Mouse (Mus musculus): Measurements from ENCODE around the gene Mcpt1. TPM values are rescaled to one million over a fixed set of nuclear protein-coding genes. Genes with fewer than 3 reads are reported as not detected.
A peak's percentile ranks its signal among the peaks of the same experiment; 100 is the strongest.
"Not testable (repeated sequence)": the region's sequence is repeated elsewhere in the genome, so short reads cannot be mapped to it uniquely, and the experiment has no call there.

The Mcpt1 gene
- not detected in 2 replicates for polyA plus RNA-seq (2015; fragmentation: Nextera tagmentation; extraction: Ambion mirVana)

- H3K27me3 ChIP-seq (ENCODE audit: control insufficient read depth, insufficient read depth, low read depth, low read length); H3K27ac ChIP-seq (ENCODE audit: low read length); H3K36me3 ChIP-seq (ENCODE audit: control insufficient read depth, insufficient read depth, low read length); ATAC-seq (ENCODE audit: low read depth); H3K4me3 ChIP-seq (ENCODE audit: low read length); H3K4me1 ChIP-seq (replicated peaks; ENCODE audit: control insufficient read depth, insufficient read depth, low read length); H3K9ac ChIP-seq (ENCODE audit: low read length); H3K9me3 ChIP-seq (ENCODE audit: control insufficient read depth, low read length); H3K4me2 ChIP-seq (ENCODE audit: low read depth, low read length): not testable (repeated sequence)
- 63% methylated on average over 3 of the region's 3 CpGs for WGBS
Measured at GRCm38 (mm10) chr14:56017671-56018070, at the start of gene Mcpt1. TSS of gene Mcpt1 (plus strand) at chr14:56017971.

DNA sequence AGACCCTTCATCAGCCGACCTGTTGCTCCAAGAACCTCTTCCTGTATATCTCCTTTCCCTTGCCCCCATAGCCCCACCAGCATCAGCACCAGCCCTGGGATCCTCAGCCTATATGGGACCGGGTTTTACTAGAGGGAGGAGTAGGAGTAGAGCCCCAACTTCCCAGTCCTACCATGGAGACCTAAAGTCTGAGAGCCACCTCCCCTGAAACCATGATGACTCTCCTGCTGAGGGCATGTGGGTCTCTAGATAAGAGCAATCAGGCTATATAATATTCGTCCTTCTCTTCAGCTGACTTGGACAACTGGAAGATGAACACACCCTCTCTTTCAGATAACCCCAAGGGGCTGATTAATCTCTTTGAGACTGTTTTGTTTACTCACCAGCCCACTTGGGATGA lies 30.3 kb upstream of the Mcpt1 start:
- H3K27ac ChIP-seq (ENCODE audit: low read length); H3K9ac ChIP-seq (ENCODE audit: low read length); H3K4me2 ChIP-seq (ENCODE audit: low read depth, low read length); ATAC-seq (ENCODE audit: low read depth); H3K27me3 ChIP-seq (ENCODE audit: control insufficient read depth, insufficient read depth, low read depth, low read length); H3K4me1 ChIP-seq (replicated peaks; ENCODE audit: control insufficient read depth, insufficient read depth, low read length); H3K36me3 ChIP-seq (ENCODE audit: control insufficient read depth, insufficient read depth, low read length); H3K9me3 ChIP-seq (ENCODE audit: control insufficient read depth, low read length); H3K4me3 ChIP-seq (ENCODE audit: low read length): not testable (repeated sequence)
- WGBS: 71% methylated on average over 1 of the region's 3 CpGs

DNA sequence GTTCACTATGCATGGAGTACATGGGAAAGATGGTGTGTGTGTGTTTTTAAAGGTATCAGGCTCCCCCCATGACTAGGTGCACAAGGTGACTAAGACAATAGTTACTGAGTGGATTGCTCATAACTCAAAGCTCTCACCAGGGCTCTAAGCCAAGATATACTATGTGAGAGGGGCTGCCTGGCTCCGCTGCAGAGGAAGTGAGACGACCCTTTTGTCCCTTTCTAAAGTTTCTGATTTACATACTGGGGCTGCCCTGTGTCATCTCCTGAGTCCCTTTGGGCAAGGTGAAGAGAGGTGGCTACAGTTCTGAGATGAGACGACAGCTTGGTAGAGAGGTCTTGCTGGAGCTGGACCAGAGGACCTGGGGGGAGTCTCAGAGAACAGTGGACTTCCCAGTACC lies 4.6 kb upstream of the Mcpt1 start:
- no peak overlapping the region for H3K9ac ChIP-seq (ENCODE audit: low read length)
- WGBS: 54% methylated on average over 3 of the region's 3 CpGs
- no peak overlapping the region for H3K4me3 ChIP-seq (ENCODE audit: low read length)
- no peaks in the 10 kb centered on the region for H3K9me3 ChIP-seq (ENCODE audit: control insufficient read depth, low read length)
- H3K36me3 ChIP-seq (ENCODE audit: control insufficient read depth, insufficient read depth, low read length): no peaks in the 10 kb centered on the region
- no peaks in the 10 kb centered on the region for H3K4me1 ChIP-seq (replicated peaks; ENCODE audit: control insufficient read depth, insufficient read depth, low read length)
- H3K27ac ChIP-seq (ENCODE audit: low read length): no peak overlapping the region
- no peak overlapping the region for H3K4me2 ChIP-seq (ENCODE audit: low read depth, low read length)
- H3K27me3 ChIP-seq (ENCODE audit: control insufficient read depth, insufficient read depth, low read depth, low read length): no peaks in the 10 kb centered on the region
- ATAC-seq (ENCODE audit: low read depth): no peak

DNA sequence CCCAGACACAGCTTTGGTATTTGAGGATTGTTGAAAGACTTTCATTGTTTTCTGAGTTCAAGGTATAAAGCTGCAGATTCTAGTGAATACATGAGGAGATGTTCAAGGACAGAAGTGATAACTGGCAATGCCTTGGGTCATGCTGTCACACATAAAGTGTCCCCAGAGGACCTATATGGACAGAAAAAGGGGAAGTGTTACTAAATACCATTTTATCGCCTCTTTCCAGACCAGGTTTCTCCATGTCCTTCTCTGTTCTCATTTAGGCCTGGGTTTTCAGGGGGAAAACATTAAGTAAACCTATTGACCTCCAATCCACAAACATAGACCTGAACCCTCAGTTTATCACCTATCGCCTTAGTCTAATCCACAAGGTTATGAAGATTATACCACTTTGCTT lies 3.8 kb upstream of the Mcpt1 start:
- Histone ChIP-seq H3K27me3 (ENCODE audit: control insufficient read depth, insufficient read depth, low read depth, low read length) (no peaks in the 10 kb centered on the region), H3K9ac (ENCODE audit: low read length) (no peak overlapping the region), H3K4me1 (replicated peaks; ENCODE audit: control insufficient read depth, insufficient read depth, low read length) (no peaks in the 10 kb centered on the region), H3K27ac (ENCODE audit: low read length) (no peak overlapping the region), H3K9me3 (ENCODE audit: control insufficient read depth, low read length) (no peaks in the 10 kb centered on the region), H3K4me2 (ENCODE audit: low read depth, low read length) (no peak overlapping the region), H3K36me3 (ENCODE audit: control insufficient read depth, insufficient read depth, low read length) (no peaks in the 10 kb centered on the region), H3K4me3 (ENCODE audit: low read length) (no peak overlapping the region)
- WGBS: 80% methylated on average over 2 of the region's 2 CpGs
- ATAC-seq (ENCODE audit: low read depth): no peak

DNA sequence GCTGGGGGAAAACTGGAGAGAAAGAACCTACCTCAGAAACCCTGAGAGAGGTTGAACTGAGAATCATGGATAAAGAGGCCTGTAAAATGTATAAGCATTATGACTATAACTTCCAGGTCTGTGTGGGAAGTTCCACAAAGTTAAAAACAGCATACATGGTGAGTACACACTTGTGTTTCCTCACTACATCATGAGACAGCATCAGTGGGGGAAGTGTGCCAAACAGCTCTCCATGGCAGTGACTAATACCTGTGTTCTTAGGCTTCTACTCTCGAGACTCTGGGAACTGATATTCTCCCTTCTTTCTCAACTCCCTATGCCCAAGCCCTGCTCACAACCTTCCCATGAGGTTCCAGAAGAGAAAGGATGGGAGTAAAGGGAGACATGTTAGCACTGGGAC lies 1.7 kb downstream of the Mcpt1 start:
- H3K27me3 ChIP-seq (ENCODE audit: control insufficient read depth, insufficient read depth, low read depth, low read length): no peaks in the 10 kb centered on the region
- no peak overlapping the region for H3K4me2 ChIP-seq (ENCODE audit: low read depth, low read length)
- WGBS: 61% methylated on average over 1 of the region's 1 CpGs
- no peaks in the 10 kb centered on the region for H3K4me1 ChIP-seq (replicated peaks; ENCODE audit: control insufficient read depth, insufficient read depth, low read length)
- no peak for ATAC-seq (ENCODE audit: low read depth)
- H3K4me3 ChIP-seq (ENCODE audit: low read length): no peak overlapping the region
- H3K9ac ChIP-seq (ENCODE audit: low read length): no peak overlapping the region
- no peaks in the 10 kb centered on the region for H3K9me3 ChIP-seq (ENCODE audit: control insufficient read depth, low read length)
- H3K27ac ChIP-seq (ENCODE audit: low read length): no peak overlapping the region
- H3K36me3 ChIP-seq (ENCODE audit: control insufficient read depth, insufficient read depth, low read length): no peaks in the 10 kb centered on the region

- H3K9me3 ChIP-seq (ENCODE audit: control insufficient read depth, low read length); H3K36me3 ChIP-seq (ENCODE audit: control insufficient read depth, insufficient read depth, low read length); H3K27me3 ChIP-seq (ENCODE audit: control insufficient read depth, insufficient read depth, low read depth, low read length); H3K4me3 ChIP-seq (ENCODE audit: low read length); H3K9ac ChIP-seq (ENCODE audit: low read length); ATAC-seq (ENCODE audit: low read depth); H3K27ac ChIP-seq (ENCODE audit: low read length); H3K4me2 ChIP-seq (ENCODE audit: low read depth, low read length); H3K4me1 ChIP-seq (replicated peaks; ENCODE audit: control insufficient read depth, insufficient read depth, low read length): not testable (repeated sequence)
- 56% methylated on average over 4 of the region's 4 CpGs for WGBS
Measured at GRCm38 (mm10) chr14:56021305-56021704, 3.5 kb downstream of the Mcpt1 start.

DNA sequence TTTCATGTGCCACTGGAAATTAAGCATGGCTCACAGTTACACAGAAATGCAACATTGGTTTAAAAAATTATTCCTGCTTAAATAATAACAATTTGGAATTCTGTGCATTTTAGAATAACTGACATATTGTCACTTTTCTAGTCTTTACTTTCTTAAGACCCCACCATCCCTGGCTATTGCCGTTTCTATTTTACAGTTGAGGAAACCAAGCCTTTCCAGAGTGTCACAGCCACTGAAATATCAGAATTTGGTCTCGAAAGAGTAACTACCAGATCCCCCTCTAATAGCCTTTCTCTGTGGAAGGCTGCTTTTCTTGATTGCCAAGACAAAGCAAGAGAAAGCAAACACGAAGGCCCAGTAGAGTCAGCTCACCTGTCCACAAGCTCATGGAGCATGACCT lies 12.6 kb downstream of the Mcpt1 start, which contains the start of gene Mcpt9:
Mcpt9 (minus strand) TSS at position 101 of the 400 bp plus-strand sequence.
- WGBS: 54% methylated on average over 3 of the region's 3 CpGs
- H3K4me2 ChIP-seq (ENCODE audit: low read depth, low read length); H3K4me3 ChIP-seq (ENCODE audit: low read length); ATAC-seq (ENCODE audit: low read depth); H3K27me3 ChIP-seq (ENCODE audit: control insufficient read depth, insufficient read depth, low read depth, low read length); H3K9me3 ChIP-seq (ENCODE audit: control insufficient read depth, low read length); H3K36me3 ChIP-seq (ENCODE audit: control insufficient read depth, insufficient read depth, low read length); H3K4me1 ChIP-seq (replicated peaks; ENCODE audit: control insufficient read depth, insufficient read depth, low read length); H3K9ac ChIP-seq (ENCODE audit: low read length); H3K27ac ChIP-seq (ENCODE audit: low read length): not testable (repeated sequence)

- Histone ChIP-seq H3K4me3 (ENCODE audit: low read length) (no peak overlapping the region), H3K4me1 (replicated peaks; ENCODE audit: control insufficient read depth, insufficient read depth, low read length) (no peaks in the 10 kb centered on the region; the same call in 1 of the 2 replicates), H3K9me3 (ENCODE audit: control insufficient read depth, low read length) (no peaks in the 10 kb centered on the region), H3K27ac (ENCODE audit: low read length) (no peak overlapping the region), H3K4me2 (ENCODE audit: low read depth, low read length) (no peak overlapping the region), H3K36me3 (ENCODE audit: control insufficient read depth, insufficient read depth, low read length) (no peaks in the 10 kb centered on the region), H3K27me3 (ENCODE audit: control insufficient read depth, insufficient read depth, low read depth, low read length) (no peaks in the 10 kb centered on the region), H3K9ac (ENCODE audit: low read length) (no peak overlapping the region)
- peak; percentile 49; the same call in 1 of the 2 replicates for ATAC-seq (ENCODE audit: low read depth)
- WGBS: 37% methylated on average over 2 of the region's 2 CpGs
Measured at GRCm38 (mm10) chr14:56034433-56034832, 16.7 kb downstream of the Mcpt1 start.

DNA sequence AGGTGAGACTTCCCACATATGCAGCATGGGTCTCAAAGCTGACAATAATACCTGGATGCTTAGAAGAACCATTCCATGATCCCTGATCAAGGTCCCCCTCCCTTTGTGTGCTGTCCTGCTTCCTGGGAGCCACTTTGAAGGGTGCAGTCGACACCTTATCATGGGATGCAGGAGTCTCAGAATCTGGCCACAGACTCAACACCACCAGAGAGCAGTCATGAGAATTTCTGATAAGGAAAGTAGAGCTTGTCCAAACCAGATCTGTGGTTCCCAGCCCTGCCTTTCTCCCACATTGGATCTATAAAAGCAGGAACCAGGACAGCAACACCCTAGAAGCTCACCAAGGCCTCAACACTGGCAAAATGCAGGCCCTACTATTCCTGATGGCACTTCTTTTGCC lies 24.0 kb downstream of the Mcpt1 start, which contains the start of gene Mcpt2:
Mcpt2 (plus strand) TSS at position 250 of the 400 bp plus-strand sequence.
- not testable (repeated sequence) for H3K4me1 ChIP-seq (replicated peaks; ENCODE audit: control insufficient read depth, insufficient read depth, low read length); ATAC-seq (ENCODE audit: low read depth); H3K27me3 ChIP-seq (ENCODE audit: control insufficient read depth, insufficient read depth, low read depth, low read length); H3K9ac ChIP-seq (ENCODE audit: low read length); H3K9me3 ChIP-seq (ENCODE audit: control insufficient read depth, low read length); H3K27ac ChIP-seq (ENCODE audit: low read length); H3K4me2 ChIP-seq (ENCODE audit: low read depth, low read length); H3K36me3 ChIP-seq (ENCODE audit: control insufficient read depth, insufficient read depth, low read length); H3K4me3 ChIP-seq (ENCODE audit: low read length)
- 61% methylated on average over 1 of the region's 1 CpGs for WGBS

- no peak overlapping the region for H3K4me2 ChIP-seq (ENCODE audit: low read depth, low read length)
- ATAC-seq (ENCODE audit: low read depth): no peak
- no peaks in the 10 kb centered on the region for H3K27me3 ChIP-seq (ENCODE audit: control insufficient read depth, insufficient read depth, low read depth, low read length)
- 60% methylated on average over 3 of the region's 3 CpGs for WGBS
- no peak overlapping the region for H3K4me3 ChIP-seq (ENCODE audit: low read length)
- H3K4me1 ChIP-seq (replicated peaks; ENCODE audit: control insufficient read depth, insufficient read depth, low read length): no peaks in the 10 kb centered on the region
- H3K9ac ChIP-seq (ENCODE audit: low read length): no peak overlapping the region
- no peaks in the 10 kb centered on the region for H3K36me3 ChIP-seq (ENCODE audit: control insufficient read depth, insufficient read depth, low read length)
- H3K9me3 ChIP-seq (ENCODE audit: control insufficient read depth, low read length): no peaks in the 10 kb centered on the region
- H3K27ac ChIP-seq (ENCODE audit: low read length): no peak overlapping the region
Measured at GRCm38 (mm10) chr14:56055408-56055807, 37.6 kb downstream of the Mcpt1 start.
